Mouse (Mus musculus) brain, adult 10 weeks (tissue): ENCODE data around the gene Kcnb1. TPM values are rescaled to one million over a fixed set of nuclear protein-coding genes. Genes with fewer than 3 reads are reported as not detected.

Experiments used
- polyA plus RNA-seq: library from polyadenylated mRNA; stranded (reverse); fragments of 350-450 nt; fragmentation: Illumina TruSeq; extraction: RNeasy Lipid Tissue Mini Kit (QIAGEN cat#74804); gene quantifications from one replicate; pipeline ENCODE4 v1.2.3, GENCODE M21; 2015; ENCODE audit warnings: low read depth, low replicate concordance

The Kcnb1 gene
- 70.6 TPM for polyA plus RNA-seq

DNA sequence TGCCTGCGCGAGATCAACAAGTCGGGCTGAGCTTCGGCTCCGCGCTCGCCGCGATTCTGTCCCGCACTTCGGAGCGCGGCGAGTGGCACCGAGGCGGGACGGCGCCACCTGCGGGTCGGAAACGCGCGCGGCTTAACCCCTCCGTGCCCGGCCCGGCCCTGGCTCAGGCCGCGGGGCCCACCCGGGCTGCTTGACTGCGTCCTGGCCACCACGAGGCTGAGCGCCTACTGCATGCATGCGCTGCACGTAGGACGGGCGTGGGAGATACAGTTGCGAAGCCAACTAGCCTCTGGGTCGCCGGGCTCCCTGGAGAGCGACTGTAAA is at the start of gene Kcnb1:
Kcnb1 (minus strand) TSS at position 80 of the 324 bp plus-strand sequence.

DNA sequence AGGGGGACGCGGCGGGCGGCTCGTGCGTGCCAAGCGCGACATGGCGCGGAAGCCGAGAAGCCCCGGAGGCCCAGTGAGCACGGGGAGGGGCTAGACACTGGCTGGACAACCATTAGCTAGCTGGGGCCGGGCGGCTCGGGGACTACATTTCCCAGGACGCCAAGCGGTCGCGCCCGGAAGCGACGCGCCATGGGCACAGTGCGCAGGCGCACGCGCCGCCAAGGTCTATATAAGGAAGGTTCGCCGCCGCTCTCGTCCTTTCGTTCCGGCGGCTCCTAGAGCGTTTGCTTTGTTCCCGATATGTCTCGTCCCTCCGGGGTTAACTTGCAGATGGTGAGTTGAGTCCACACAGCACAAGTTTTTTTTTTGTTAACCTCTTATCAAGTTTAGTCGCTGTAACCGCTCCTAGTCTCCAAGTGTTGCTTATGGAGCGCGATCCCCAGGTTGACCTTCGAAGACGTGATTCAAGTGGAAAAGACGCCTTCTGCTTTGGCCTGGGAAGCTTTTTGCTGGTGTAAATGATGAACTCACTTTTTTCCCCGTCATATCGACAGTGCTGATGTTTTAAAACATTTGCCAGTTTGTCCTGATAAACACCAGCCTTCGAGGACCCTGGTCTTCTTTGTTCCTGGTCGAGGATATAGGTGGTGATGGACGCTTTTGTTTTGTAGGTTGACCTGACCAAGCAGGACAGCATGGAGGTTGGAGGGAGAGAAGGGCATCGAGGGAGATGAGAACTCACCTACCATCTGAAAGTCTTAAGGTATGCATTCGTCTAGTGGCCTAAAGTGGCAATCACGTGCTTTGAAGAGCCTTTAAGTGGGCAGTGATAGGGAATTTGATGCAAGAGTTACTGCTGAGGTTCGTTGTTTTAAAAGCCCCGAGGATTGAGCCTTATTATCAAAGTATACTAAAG is 126.7 kb downstream of the Kcnb1 start, which contains the start of gene Znfx1:
Znfx1 (minus strand) TSS at position 51 of the 916 bp plus-strand sequence.

Other genes with a start within 250 kb of the Kcnb1 start
- gene Stau1, start 193.9 kb downstream of the Kcnb1 start, polyA plus RNA-seq: 56.7 TPM
- 24.2 TPM for gene Ddx27, start 175.0 kb downstream of the Kcnb1 start, polyA plus RNA-seq
- 37.4 TPM for gene Znfx1, start 127.1 kb downstream of the Kcnb1 start, polyA plus RNA-seq
- gene Ptgis, start 50.4 kb upstream of the Kcnb1 start, polyA plus RNA-seq: 1.8 TPM
- gene B4galt5, start 159.0 kb upstream of the Kcnb1 start, polyA plus RNA-seq: 27.7 TPM
- 21.2 TPM for gene Slc9a8, start 231.6 kb upstream of the Kcnb1 start, polyA plus RNA-seq